Mouse (Mus musculus) adrenal gland (tissue): ENCODE data around the gene Morc1.

Source experiments
- intact Hi-C: fragments of 180-260 bp; cut with DNase I; formaldehyde crosslinking; loops from one replicate; pipeline ENCODE4 v1.15.1; 2025
- long read RNA-seq, 2 experiments: library from polyadenylated mRNA; unstranded; transcript quantifications; one replicate each; pipeline ENCODE4 v2.0.0; 2020; ENCODE audit warnings: borderline replicate concordance in 1 of 2; ENCODE audit not compliant: insufficient replicate concordance in 1 of 2

Gene Morc1
- long read RNA-seq, experiment 1, result 0 reads
- long read RNA-seq, experiment 2, result 0 reads

- intact Hi-C loops, result no loop called here
Measured at GRCm38 (mm10) chr16:48431027-48431426, at the start of gene Morc1. Gene Morc1 (plus strand): TSS chr16:48431237.

DNA sequence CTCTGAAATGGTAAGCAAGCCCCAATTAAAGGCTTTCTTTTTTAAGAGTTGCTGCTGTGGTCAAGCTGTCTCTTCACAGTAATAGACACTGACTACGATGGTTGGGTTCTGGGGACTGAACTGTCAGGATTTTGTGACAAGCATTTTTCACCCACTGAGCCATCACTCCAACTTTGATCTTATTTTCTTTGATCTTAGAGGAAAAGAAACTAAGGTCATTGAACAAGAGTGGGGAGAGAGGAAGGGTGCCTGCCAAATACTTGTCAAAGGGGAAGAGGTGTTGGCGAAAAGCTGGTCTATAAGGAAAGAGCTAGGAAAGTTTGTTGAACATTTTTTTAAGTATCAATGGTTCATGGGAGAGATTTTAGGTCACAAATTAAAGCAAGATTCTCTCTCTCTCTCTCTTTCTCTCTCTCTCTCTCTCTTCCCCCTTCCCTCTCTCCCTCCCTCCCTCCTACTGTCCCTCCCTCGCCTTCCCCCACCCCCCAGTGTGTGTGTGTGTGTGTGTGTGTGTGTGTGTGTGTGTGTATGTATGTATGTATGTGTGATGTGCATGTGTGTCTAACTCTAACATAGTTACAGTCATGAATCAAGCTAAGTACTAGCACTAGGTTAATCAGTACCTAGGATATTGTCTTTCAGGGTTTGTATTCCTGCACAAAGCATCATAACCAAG is 47.3 kb upstream of the Morc1 start:
- intact Hi-C loops, result no loop called here

- intact Hi-C loops, result no loop called here
Measured at GRCm38 (mm10) chr16:48386982-48387381, 44.1 kb upstream of the Morc1 start.

DNA sequence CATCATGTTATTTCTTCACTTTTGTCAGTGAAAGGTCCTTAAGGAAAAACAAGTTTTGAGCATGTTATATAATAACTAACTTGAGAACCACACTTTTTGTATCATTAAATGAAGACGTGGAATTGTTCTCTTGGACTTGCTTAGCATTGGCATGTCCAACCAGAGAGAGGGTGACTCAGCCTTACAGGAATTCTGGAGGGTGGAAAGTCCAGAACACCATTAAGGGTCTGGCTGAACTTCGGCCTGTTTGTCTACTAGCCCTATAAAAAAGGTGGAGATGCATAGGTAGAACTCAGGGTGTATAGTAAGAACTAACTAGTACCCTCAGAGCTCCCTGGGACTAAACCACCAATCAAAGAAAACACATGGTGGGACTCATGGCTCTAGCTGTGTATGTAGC is 35.8 kb upstream of the Morc1 start:
- intact Hi-C loops, result no loop called here

DNA sequence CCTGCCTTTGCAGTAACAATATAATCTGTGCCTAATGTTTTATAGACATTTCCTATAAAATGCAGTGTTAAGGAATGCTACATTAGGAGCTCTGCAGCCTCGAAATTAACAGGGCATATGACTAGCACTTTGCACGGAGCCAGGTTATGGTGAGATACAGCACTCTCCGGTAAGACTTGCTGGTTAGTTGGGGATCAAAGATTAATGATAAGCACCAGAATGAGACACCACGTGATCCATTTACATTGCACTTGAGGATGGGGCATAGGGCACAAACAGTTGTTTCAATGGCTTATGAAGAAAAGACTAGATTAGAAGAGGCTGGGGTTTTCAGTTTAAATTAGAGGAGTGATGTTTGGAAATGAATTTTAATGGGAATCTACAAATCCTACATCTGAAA is 28.1 kb upstream of the Morc1 start:
- intact Hi-C loops, result no loop called here

- intact Hi-C loops, result no loop called here
Measured at GRCm38 (mm10) chr16:48403423-48403822, 27.6 kb upstream of the Morc1 start.

DNA sequence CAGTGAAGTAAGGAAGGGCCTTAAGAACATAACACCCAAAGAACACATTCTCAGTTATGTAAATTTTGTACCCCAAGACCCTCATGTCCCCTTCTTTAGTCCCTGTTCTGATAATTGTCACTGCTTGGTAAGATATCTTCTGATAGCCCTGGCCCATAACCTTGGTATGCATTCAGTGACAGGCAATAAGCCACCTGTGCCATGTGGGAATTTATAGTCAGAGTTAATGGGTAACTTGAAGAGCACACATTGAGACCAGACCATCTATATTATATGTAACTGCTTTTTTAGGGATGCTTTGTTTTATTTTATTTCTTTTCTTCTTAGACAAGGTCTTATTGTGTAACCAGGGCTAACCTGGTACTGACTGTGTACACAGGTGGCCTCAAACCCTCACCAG is 27.0 kb upstream of the Morc1 start:
- intact Hi-C loops, result no loop called here

DNA sequence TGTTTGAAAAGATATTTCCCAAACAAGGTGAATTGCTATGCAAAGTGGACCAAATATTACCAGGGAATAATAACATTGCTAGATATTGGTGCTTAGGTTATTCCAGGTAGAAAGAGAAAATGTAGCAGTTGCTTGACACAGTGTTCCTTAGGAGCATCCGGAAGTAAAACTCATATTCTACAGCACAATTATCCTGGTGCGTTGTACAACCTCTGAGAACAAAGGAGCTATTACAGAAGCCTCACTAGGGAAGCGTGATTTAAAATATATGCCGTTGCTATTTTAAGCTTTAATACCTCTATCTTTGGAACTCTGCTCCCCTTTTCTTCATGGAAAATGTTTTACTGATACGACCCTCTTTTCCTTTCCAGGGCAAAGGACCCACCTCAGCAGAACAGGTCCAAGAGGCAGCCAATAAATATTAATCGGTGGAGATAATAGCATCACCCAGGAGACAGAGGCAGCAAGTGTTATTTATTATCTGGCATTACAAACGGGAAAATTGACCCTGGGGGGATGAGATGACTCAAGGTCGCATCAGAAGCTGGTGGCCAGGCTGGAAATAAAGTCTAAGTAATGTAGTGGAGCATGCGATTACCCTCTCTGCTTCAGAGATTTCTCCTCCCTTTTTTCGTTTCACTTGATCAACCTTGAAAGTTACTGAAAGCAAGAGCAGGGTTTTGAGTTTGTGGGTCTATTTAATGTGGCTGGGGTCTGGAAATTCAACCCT is 25.2 kb upstream of the Morc1 start:
- intact Hi-C loops, result no loop called here

DNA sequence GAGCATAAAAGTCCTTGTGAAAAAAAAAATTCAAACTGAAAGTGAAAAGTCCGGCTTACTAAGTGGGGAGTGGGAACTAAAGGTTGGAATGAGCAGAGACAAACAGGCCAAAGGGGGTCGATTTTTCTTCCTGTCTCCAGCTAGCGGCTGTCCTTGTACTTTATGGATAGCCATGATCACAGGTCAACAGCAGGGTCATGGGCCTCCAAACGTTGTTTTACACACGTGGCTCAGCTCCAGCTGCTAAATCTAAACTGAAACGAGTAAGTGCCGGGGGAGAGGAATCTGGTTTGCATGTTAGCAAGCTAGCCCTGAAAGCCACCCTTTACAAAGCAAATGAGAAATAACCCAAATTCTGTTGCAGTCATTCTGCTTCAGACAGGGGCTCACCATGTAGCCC is 21.5 kb upstream of the Morc1 start:
- intact Hi-C loops, result no loop called here

GRCm38 (mm10) chr16:48410125-48410524 is 20.9 kb upstream of the Morc1 start:
- intact Hi-C loops, result no loop called here

DNA sequence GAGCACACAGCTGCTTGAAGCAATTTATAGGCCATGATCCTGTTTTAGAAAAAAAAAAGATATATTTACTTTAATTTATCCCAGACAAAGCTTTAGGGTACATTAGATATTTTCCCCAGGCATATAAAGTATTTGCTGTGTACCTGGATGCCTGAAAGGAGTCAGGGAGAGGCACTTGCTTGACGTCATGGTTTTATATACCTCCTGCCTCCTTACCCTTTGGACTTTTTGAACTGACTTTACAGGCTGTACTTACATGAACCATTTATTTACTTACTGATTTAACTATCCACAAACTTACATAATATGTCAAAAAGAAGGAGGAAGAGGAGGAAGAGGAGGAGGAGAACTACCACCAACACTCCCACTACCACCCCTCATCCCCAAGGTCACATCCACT is 18.8 kb upstream of the Morc1 start, which contains the start of gene Gm5485:
Gene Gm5485 (minus strand): TSS at position 171 of the 400 bp plus-strand sequence.
- intact Hi-C loops, result no loop called here

DNA sequence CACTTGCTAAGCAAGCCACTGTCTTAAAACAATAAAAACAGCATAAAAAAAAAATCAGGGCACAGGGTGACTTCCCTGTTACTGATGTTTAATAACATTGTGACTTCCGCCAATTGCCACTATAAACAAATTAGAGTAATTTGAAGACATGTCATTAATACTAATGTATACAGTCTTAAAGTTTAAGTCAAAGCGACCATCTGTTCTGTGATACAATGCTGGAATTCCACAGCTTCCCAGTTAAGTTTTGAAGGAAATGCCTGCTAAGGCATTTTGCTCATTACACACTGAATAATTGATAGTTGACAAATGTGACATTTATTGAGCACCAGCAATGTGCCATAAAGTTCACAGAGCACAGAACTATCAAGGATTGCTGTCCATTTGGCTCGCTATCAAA is 12.5 kb upstream of the Morc1 start:
- intact Hi-C loops, result no loop called here

DNA sequence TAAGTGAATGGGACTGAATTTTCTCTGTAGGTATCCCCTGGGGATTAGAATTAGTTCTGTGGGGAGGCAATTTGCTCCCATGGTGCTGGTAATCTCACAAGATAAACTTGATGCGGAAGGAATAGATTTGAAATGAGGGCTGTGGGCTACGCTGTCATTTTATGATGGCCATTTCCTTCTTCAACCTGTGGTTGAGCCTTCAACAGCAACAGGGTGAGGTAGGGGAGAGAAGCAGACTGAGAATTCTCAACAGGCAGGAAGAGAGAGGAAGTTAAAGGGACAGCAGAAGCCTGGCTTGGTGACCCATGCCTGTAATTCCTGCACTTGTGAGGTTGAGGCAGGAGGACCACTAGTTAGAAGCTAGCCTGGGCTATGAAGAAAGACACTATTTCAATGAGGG is 12.0 kb upstream of the Morc1 start:
- intact Hi-C loops, result no loop called here

GRCm38 (mm10) chr16:48422501-48422900 is 8.5 kb upstream of the Morc1 start:
- intact Hi-C loops, result no loop called here

GRCm38 (mm10) chr16:48424069-48424468 is 7.0 kb upstream of the Morc1 start:
- intact Hi-C loops, result no loop called here

- intact Hi-C loops, result no loop called here
Measured at GRCm38 (mm10) chr16:48429427-48429826, 1.6 kb upstream of the Morc1 start.

DNA sequence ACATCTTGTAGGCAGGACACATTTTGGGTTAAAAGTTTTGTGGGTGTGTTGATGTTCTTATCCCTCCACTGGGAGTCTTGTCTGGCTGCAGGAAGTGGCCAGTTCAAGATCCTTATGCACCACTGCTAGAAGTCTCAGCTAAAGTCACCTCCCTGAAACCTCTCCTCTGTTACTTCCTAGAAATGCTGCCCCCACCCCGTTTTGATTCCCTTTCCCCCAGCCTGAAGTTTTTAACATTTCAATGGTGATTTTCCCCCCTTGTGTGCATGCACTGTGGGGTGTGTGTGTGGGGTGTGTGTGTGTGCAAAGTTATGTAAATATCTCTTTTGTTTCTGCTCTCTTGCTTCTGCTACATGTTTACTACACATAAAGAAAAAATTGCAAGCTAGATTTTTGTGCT is 4.4 kb downstream of the Morc1 start:
- intact Hi-C loops, result no loop called here

DNA sequence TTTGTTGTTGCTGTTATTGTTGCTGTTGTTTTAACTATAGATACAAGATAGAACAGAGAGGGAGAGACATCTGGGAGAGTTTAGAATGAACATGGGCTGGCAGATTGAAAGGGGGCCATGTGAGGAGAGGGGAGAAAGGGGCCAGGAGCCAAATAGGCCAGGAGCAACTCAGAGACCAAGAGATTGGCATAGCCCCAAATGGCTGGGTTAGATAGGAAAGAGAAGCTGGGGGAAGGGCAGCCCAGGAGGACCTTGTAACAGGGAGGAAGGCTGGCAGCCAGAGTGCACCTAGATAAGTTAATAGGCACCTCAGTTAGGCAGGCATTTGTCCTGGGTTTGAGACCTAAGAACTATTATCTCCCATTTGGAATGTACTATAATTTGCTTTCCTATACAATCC is 6.4 kb downstream of the Morc1 start:
- intact Hi-C loops, result no loop called here

GRCm38 (mm10) chr16:48444589-48444988 is 13.6 kb downstream of the Morc1 start:
- intact Hi-C loops, result no loop called here

DNA sequence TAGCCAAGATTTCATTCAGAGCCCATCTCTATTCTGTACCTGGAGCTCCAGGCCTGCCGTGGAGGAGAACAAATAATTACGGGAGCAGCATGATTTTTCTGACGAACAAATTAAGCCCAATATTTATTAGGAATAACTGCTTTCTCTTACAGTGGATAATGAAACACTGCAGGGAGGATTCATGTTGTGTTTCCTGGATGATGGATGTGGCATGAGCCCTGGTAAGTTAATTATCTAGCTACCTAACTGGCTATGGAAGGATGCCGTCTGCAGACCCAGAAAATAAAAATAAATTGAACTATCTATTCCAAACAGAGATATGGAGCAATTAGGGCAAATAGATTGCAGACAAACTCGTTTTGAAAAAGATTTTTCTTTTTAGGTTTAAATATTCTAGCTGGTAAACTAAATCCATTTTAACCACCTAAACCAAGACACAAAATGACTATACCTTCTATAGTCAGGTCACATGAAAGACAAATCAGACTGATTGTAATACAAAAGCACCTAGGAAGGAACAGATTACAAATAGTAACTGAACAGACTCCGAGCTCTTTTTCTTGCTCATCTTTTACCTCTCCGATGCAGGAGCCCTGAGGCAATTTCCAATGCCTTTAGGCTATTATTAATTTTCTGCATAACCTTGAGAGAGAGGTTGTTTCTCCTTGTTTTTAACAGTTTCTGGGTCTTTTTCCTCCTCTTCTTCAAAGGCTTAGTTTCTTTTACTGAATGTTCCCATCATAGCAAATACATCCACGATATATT is 15.3 kb downstream of the Morc1 start:
- intact Hi-C loops, result no loop called here

DNA sequence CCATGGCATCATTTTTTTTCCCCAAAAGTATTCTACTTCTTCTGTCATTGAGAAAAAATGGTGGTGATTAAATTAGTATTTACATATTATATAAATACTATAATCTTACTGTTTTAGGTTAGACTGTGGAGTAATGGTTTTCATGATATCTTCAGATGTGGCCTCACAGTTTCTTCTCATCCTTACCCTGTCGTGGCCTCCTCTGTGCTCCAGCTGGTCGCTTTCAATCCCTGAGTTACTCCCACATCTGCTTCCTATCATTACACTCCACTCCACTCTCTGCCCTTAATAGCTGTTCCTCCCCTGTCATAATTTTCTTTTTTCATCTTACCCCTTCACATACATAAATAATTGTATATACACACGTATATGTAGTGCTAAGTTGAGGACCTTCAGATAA is 22.2 kb downstream of the Morc1 start:
- intact Hi-C loops, result no loop called here

- intact Hi-C loops, result no loop called here
Measured at GRCm38 (mm10) chr16:48473396-48473795, 42.4 kb downstream of the Morc1 start.
